Mouse (Mus musculus): ENCODE data around the gene Supt6.
A peak's percentile ranks its signal among the peaks of the same experiment; 100 is the strongest.
"Not testable (repeated sequence)": the region's sequence is repeated elsewhere in the genome, so short reads cannot be mapped to it uniquely, and the experiment has no call there.

Supt6 gene

GRCm38 (mm10) chr11:78245627-78246317 is at the start of gene Supt6, which contains the start of gene Sdf2:
Gene Supt6, minus strand, starts transcription at chr11:78245987.
Gene Sdf2, plus strand, starts transcription at chr11:78245746.
- peak; percentile 78 for DNase-seq (ENCODE audit: extremely low spot score, low read depth, low spot score)

- no peak for DNase-seq (ENCODE audit: extremely low spot score, low read depth, low spot score)
Observed at GRCm38 (mm10) chr11:78294585-78294984, 48.8 kb upstream of the Supt6 start.

GRCm38 (mm10) chr11:78290654-78291053 is 44.9 kb upstream of the Supt6 start, which contains the start of gene BC030499:
Gene BC030499, plus strand, starts transcription at chr11:78290841.
- DNase-seq (ENCODE audit: extremely low spot score, low read depth, low spot score), result no peak

DNA sequence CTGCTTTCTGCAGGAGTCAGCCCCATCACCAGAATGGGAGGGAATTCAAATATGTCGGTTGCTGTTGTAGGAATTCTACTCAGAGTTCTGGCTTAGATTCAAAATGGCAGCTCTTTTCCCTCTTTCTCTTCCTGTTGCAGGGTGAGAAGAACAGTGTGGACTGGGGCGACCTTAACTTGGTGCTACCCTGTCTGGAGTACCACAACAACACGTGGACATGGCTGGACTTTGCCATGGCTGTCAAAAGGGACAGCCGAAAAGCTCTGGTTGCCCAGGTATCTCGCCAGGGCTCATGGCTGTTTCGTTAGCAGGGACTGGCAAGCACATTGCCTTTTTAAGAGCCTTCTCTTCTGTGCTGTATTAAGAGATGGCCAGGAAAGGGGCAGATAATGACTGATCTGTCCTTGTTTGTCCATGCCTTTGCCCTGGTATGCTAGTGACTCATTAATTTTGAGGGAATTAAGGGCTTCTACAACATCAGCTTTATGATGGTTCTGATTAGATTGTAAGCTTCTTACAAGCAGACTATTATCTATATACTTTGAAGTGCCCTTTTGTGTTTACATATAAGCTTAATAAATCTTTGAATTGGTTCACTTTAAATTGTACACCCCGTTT is 43.5 kb upstream of the Supt6 start:
- no peak for DNase-seq (ENCODE audit: extremely low spot score, low read depth, low spot score)

DNA sequence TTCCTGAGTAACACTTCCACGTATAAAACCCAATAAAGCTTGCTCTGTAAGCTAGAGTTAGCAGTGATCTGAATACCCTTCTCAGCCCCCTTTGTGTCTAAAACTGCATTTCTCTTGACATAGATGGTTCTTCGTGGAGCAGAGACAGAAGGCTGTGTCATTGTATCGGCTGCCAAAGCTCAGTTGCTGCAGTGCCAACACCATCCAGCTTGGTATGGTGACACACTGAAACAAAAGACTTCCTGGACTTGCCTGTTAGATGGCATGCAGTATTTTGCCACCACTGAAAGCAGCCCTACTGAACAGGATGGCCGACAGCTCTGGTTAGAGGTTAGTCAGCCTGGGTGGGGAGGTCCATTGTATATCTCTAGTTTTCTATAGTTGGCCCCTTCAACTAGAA is 33.8 kb upstream of the Supt6 start:
- DNase-seq (ENCODE audit: extremely low spot score, low read depth, low spot score), result no peak

DNA sequence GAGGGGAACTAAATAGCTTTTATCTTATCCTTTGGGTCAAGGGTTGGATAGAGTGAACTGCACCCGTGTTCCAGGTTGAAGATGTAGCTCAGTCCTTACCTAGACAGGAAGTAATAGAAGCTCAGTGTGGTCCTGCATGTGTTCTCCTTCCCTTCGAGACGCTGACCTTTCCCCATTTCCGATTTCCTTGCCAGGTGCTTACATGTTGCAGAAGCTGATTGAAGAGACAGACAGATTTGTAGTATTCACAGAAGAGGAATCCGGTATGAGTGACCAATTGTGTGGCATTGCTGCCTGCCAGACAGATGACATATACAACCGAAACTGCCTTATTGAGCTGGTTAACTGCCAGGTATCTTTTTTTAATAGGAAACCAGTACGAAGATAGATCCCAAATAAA is 33.1 kb upstream of the Supt6 start:
- no peak for DNase-seq (ENCODE audit: extremely low spot score, low read depth, low spot score)

DNA sequence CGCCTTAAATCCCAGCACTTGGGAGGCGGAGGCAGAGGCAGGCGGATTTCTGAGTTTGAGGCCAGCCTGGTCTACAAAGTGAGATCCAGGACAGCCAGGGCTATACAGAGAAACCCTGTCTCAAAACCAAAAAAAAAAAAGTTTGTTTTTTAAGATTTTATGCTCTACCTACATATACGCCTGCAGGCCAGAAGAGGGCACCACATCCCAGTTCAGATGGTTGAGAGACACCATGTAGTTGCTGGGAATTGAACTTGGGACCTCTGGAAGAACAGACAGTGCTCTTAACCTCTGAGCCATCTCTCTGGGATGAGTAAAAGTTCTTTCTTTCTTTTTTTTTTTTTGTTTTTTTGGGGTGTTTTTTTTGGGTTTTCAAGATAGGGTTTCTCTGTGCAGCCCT is 30.4 kb upstream of the Supt6 start:
- not testable (repeated sequence) for DNase-seq (ENCODE audit: extremely low spot score, low read depth, low spot score)

DNA sequence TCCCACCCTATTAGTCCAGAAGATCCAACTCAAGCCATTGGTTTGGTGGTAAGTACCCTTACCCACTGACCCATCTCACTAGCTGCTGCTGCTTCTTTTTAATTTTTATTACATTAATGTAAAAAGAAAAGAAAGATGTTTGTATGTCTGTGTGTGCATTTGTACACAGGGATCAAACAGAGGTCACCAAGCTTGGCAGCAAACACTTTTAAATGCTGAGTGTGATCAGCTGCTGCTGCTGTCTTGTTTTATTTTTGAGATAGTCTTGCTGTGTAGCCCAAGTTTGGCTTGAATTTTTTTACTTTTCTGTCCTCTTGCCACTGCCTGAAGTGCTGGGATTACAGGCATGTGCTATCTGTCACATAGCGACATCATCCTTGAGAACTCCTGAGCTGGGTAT is 29.8 kb upstream of the Supt6 start:
- no peak for DNase-seq (ENCODE audit: extremely low spot score, low read depth, low spot score)

DNA sequence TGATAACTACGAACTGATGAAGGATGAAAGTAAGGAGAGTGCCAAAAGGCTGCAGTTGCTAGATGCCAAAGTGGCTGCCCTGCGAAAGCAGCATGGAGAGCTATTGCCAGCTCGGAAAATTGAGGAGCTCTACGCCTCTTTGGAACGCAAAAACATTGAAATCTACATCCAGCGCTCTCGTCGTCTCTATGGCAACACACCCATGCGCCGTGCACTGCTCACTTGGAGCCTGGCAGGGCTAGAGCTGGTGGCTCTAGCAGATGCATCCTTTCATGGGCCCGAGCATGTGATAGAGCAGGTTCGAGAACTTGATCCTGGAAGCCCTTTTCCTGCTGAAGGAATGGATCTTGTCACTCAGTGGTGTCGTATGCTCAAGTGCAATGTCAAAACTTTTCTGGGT is 26.2 kb upstream of the Supt6 start:
- DNase-seq (ENCODE audit: extremely low spot score, low read depth, low spot score), result no peak

GRCm38 (mm10) chr11:78265571-78265970 is 19.8 kb upstream of the Supt6 start:
- DNase-seq (ENCODE audit: extremely low spot score, low read depth, low spot score), result no peak

DNA sequence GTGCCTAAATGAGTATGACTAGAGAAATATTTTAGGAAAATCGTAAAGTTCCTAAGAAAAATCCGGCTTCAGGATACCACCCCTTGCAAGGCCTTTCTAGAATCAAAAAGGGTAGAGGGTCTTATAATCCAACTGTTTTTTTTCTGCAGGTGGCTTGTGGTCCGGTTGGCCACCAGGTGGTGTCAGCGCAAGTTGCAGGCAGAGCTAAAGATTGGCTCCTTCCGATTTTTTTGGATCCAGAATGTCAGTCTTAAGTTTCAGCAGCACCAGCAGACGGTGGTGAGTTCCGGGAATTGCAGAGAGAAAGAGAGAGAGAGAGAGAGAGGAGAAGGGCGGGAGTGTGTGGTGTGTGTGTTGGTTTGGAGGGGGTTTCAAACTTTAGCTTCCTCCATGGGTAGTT is 16.8 kb upstream of the Supt6 start:
- peak; percentile 53 for DNase-seq (ENCODE audit: extremely low spot score, low read depth, low spot score)

DNA sequence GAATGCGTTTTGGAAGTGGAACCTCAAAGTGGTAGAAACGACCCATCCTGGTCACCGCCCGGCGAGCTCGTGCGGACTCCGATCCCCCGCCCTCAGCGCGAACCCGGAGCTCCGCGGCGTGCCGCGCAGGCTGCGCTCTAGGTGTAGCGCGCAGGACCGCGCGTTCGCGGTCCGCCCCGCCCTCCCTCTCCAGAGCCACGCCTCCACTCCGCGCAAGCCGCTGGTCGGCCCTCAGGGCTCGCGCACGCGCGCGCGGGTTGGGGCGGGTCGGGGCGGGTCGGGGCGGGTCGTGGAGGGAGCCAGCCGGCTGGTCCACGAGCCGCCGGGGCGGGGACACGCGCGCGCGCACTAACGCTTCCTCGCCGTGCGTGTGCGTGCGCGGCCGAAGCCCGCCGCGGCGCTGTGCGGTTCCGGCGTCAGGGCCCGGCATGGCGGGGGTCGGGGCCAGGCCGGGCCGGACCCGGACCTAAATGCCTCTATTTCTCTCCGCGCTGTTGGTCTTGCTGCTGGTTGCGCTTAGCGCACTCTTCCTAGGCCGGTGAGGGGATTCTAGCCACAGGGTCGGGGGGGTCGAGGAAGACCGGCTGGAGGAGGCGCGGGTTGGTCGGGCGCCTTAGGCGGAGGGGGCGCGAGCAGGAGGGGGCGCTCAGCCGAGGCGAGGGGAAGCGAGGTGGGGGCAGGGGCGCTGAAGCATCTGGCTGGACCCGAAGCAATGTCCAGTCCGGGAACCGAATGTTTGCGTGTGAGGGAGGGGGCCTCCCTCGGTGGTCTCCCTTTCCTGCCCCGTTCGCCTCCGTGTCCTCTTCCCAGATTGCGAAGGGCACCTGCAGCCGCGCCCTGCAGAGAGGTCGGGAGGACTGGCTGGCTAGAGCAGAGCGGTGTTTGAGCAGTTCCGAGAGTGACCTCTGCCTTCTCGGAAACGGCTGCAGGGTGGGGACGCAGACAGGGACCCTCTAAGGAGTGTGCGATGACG is 15.9 kb upstream of the Supt6 start, which contains the start of gene 2610507B11Rik:
Gene 2610507B11Rik, plus strand, starts transcription at position 373 of the 973 bp plus-strand sequence.
- peak; percentile 75 for DNase-seq (ENCODE audit: extremely low spot score, low read depth, low spot score)

- DNase-seq (ENCODE audit: extremely low spot score, low read depth, low spot score), result no peak
Observed at GRCm38 (mm10) chr11:78260489-78261258, 14.9 kb upstream of the Supt6 start.

- DNase-seq (ENCODE audit: extremely low spot score, low read depth, low spot score), result no peak
Observed at GRCm38 (mm10) chr11:78256618-78257017, 10.8 kb upstream of the Supt6 start.

DNA sequence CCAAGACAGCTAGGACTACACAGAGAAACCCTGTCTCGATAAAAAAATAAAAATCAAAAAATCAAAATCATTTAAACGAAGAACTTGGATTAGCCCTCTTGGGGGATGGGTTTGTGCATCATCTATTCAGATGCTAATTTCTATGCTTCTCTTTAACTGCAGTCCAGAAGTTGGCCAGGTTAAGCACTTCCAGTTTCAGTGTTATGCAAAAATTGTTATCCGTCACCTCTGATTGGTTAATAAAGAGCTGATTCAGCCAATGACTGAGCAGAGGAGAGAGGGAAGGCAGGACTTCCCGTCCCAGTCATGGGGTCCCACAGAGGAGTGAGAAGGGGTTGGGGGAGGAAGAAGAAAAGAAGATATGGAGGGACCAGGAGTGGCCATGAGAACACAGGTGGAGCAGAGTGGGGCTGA is 1.9 kb upstream of the Supt6 start:
- no peak for DNase-seq (ENCODE audit: extremely low spot score, low read depth, low spot score)

DNA sequence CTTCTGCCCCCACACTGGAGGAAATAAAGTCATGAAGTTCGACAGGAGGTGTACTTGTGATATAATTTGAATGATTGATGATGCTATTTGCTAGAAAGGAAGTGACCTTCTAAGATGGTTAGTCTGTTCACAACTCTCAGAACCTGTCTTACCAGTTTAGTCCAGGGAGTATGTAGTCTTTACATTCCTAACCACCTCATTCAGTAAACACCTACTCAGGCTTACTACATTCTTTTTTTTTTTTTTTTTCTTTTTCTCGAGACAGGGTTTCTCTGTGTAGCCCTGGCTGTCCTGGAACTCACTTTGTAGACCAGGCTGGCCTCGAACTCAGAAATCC is 1.2 kb upstream of the Supt6 start:
- no peak for DNase-seq (ENCODE audit: extremely low spot score, low read depth, low spot score)

- no peak for DNase-seq (ENCODE audit: extremely low spot score, low read depth, low spot score)
Observed at GRCm38 (mm10) chr11:78246318-78247011, 678 bp upstream of the Supt6 start.

- DNase-seq (ENCODE audit: extremely low spot score, low read depth, low spot score), result no peak
Observed at GRCm38 (mm10) chr11:78245261-78245626, 543 bp downstream of the Supt6 start.

GRCm38 (mm10) chr11:78240193-78240857 is 5.5 kb downstream of the Supt6 start:
- DNase-seq (ENCODE audit: extremely low spot score, low read depth, low spot score), result no peak

DNA sequence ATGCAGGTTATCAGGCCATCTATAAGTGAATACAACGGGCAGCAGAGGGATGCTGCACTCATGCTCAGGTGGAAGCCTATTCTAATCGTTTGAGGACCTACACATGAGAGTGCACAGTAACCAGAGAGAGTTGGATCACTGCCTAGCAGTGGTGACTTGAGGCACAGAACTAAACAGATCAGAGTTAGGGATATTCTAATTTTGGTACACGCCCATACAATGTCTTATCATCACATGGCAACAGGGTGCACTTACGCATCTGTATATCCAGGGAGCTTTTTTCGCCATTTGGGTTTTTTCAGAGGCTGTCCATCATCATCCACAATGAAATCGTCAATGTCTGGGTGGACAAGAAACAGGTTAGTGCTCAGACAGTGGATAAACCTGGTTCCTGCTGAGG is 14.3 kb downstream of the Supt6 start:
- DNase-seq (ENCODE audit: extremely low spot score, low read depth, low spot score), result no peak
